Mouse (Mus musculus): Measurements from ENCODE around the gene Pmp22.

DNA sequence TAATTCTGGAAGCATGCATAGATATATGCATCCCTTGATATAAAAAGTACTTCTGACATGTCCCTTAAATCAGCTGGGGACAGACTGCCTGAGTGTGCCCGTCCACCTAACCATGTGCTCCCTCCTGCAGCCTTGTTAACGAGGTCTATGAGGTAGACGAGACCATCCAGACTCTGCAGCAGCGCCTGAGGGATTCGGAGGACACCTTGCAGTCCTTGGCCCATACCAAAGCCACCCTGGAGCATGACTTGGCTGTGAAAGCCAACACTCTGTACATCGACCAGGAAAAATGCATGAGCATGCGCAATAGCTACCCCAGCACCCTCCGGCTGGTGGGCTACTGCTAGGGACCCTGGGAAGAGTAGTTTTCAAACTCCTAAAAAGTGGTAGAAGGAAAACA is 34.3 kb upstream of the Pmp22 start:
- TF ChIP-seq POLR2A (IDR thresholded peaks at IDR 0.05; ENCODE audit: extremely low read depth, insufficient read depth, low read length) (no peak), CTCF (IDR thresholded peaks at IDR 0.05; ENCODE audit: extremely low read depth, insufficient read depth, low read length) (no peak)

Data from cortical plate, adult 2 months (tissue).